Mouse (Mus musculus) C2C12 (cell line): ENCODE data around the gene Gm9999.

Source experiments
- MAX ChIP-seq: IDR thresholded peaks from one replicate; pipeline ENCODE4 v1.6.1; 2011; ENCODE audit warnings: mild to moderate bottlenecking, control low read depth
- USF1 ChIP-seq: IDR thresholded peaks from one replicate; pipeline ENCODE4 v1.6.1; 2011; ENCODE audit warnings: low read depth, mild to moderate bottlenecking, control low read depth, moderate library complexity

DNA sequence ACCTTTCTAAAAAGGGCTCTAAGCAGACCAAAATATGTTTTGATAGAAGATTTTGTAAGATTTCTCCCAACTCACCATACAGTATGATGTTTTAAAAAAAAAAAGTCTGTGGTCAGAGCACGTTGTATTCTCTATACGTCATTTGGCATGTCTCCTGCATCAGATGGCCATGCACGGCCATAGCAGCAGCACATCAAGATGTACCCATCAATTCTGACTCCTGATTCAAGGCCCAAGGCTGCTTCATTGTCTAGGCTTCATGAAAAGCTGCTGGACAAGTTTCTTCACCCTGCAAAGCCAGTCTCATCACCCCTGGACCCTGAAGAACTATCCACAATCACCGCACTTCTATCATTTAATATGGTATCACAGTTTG, 18.5 kb downstream of the Gm9999 start:
- TF ChIP-seq MAX (no peak), USF1 (no peak)
